Comparison of ENCODE assay signal across 11 mouse cellular contexts in the genomic region with DNA sequence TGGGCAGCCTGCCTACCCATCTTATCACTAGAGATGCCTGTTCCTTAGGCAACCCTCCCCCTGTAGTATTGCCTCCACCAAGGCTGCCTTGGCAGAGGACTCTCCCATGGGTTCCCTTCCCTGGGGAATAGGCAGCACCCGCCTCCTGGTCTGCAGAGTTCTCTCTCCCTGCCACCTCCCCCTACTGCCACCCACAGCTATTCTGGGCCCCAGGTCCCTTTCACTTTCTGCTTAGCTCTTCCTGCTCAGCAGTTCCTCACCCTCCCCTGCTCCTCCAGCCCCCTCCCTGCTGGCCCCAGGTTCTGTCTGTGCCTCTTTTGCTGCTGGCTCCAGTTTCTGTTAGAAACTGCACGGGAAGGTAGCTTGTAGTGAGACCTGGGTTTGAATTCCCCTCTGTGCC. TPM values are rescaled to one million over a fixed set of nuclear protein-coding genes. Genes with fewer than 3 reads are reported as not detected.
DNase-seq lines count a peak whose midpoint lies in the region.
"Had no signal": no experiment of that assay in that cellular context is flagged by ENCODE, and none has a peak within 500 bp of the region (broad histone marks: within the 10 kb centered on the region; RNA-seq: fewer than 3 reads in every experiment).

No protein-coding gene starts in this region.

- peak; percentile 71 for DNase-seq in adrenal gland, postnatal 10 days
- no peak for DNase-seq in adrenal gland, adult 8-10 months
- peak; percentile 49 to 58 for DNase-seq in spleen, adult 18-20 months
- DNase-seq in spleen, adult 12 weeks (ENCODE audit: low spot score): no peak
- DNase-seq in naive thymus-derived CD4-positive, alpha-beta T cell, adult 2 months (ENCODE audit: low read depth): peak; percentile 76
- DNase-seq in lung, postnatal 14 days: no peak
- no peak for DNase-seq in Muller cell, postnatal 12 days (ENCODE audit: inconsistent ontology term)
- no peak for DNase-seq in urinary bladder, postnatal 36 days (ENCODE audit: low spot score in 2 of 2)
- DNase-seq: cerebellum, adult 9-11 months had no signal

RNA-seq across cellular contexts. Expression of a gene that starts 15.7 kb away (rescaled TPM):
- total RNA-seq in adrenal gland, postnatal 10 days (2021): 1 to 10 TPM; 2.1 to 2.6 TPM
- 10 to 100 TPM in 1 of 4 experiments, 1 to 10 TPM in 3; 2.9 to 14.3 (median 4.2) TPM for total RNA-seq in adrenal gland, adult 8-10 months (2022)

RNA-seq across cellular contexts. Expression of a gene that starts 18.8 kb away (rescaled TPM):
- total RNA-seq in adrenal gland, postnatal 10 days (2021): not detected
- not detected for total RNA-seq in adrenal gland, adult 8-10 months (2022)
- total RNA-seq: heart, adult 18-20 months; layer of hippocampus, postnatal 10 days had no signal

RNA-seq across cellular contexts. Expression of a gene that starts 21.1 kb away (rescaled TPM):
- total RNA-seq in adrenal gland, postnatal 10 days (2021): not detected
- not detected for total RNA-seq in adrenal gland, adult 8-10 months (2022)
- total RNA-seq: heart, adult 18-20 months; layer of hippocampus, postnatal 10 days had no signal

RNA-seq across cellular contexts. Expression of a gene that starts 26.3 kb away (rescaled TPM):
- total RNA-seq in adrenal gland, postnatal 10 days (2021): not detected
- total RNA-seq in adrenal gland, adult 8-10 months (2022): not detected
- total RNA-seq: heart, adult 18-20 months; layer of hippocampus, postnatal 10 days had no signal

RNA-seq across cellular contexts. Expression of a gene that starts 36.0 kb away (rescaled TPM):
- total RNA-seq in adrenal gland, postnatal 10 days (2021): not detected
- not detected for total RNA-seq in adrenal gland, adult 8-10 months (2022)
- total RNA-seq: heart, adult 18-20 months; layer of hippocampus, postnatal 10 days had no signal

Comparison
In these comparisons a context has a peak if more than half of its experiments do, and no peak if none do; other contexts are left out.
1. DNase-seq: peak in adrenal gland, postnatal 10 days (single experiment), spleen, adult 18-20 months (2 of 2) and naive thymus-derived CD4-positive, alpha-beta T cell, adult 2 months (single experiment); none in adrenal gland, adult 8-10 months (single experiment), spleen, adult 12 weeks (single experiment), lung, postnatal 14 days (single experiment), Muller cell, postnatal 12 days (single experiment) and urinary bladder, postnatal 36 days (0 of 2).